Mouse (Mus musculus) erythroblast, embryonic 14.5 days (primary cell): Measurements from ENCODE around the gene Ablim2.

Experiments used
- GATA1 ChIP-seq: IDR thresholded peaks from 2 replicates; pipeline ENCODE4 v1.6.1; 2012; ENCODE audit warnings: low read length, inconsistent platforms, mixed read lengths
- TAL1 ChIP-seq: IDR thresholded peaks from 3 replicates; pipeline ENCODE4 v1.6.1; 2012; ENCODE audit warnings: low read length, inconsistent platforms, mixed read lengths

DNA sequence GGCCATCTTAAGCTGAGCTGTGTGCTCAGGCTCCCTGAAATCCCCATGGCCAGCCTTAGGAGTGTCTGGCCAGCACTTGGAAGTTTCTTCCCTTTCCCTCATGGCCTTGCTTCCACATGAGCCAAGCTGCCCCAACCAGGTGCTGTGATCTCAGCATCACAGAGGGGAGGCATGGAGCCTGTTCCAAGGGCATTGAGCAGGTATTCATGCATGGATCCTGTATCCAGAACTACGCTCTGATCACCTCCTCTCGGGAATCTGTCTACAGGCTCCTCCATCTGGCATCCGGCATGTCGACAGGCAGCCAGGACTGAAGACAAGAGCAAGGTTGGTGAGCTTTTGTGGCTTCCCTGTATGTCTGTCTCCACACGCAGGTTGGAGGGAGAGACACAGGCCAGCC, 70.2 kb downstream of the Ablim2 start:
- TF ChIP-seq GATA1 (no peak), TAL1 (no peak)
